Mouse (Mus musculus) WW6 (cell line): Measurements from ENCODE around the gene Itpr3.

ENCODE experiments used
- DNase-seq: peaks from one replicate; pipeline ENCODE4 v3.0.0-alpha.2; 2013; ENCODE audit warnings: low read depth, low spot score

Gene Itpr3

GRCm38 (mm10) chr17:27071630-27072029 lies 14.5 kb downstream of the Itpr3 start:
- DNase-seq: no peak

- no peak for DNase-seq
These were observed 15.3 kb downstream of the Itpr3 start for GRCm38 (mm10) chr17:27072363-27072762.

- DNase-seq: no peak
These were observed 16.0 kb downstream of the Itpr3 start for GRCm38 (mm10) chr17:27073126-27073525.

GRCm38 (mm10) chr17:27073778-27074177 lies 16.7 kb downstream of the Itpr3 start:
- DNase-seq: no peak

GRCm38 (mm10) chr17:27074236-27074635 lies 17.1 kb downstream of the Itpr3 start:
- no peak for DNase-seq

- no peak for DNase-seq
These were observed 18.0 kb downstream of the Itpr3 start for GRCm38 (mm10) chr17:27074849-27075745.

GRCm38 (mm10) chr17:27077133-27077532 lies 20.0 kb downstream of the Itpr3 start:
- DNase-seq: no peak

GRCm38 (mm10) chr17:27077920-27078319 lies 20.8 kb downstream of the Itpr3 start:
- DNase-seq: no peak

GRCm38 (mm10) chr17:27078499-27078898 lies 21.4 kb downstream of the Itpr3 start:
- DNase-seq: no peak

GRCm38 (mm10) chr17:27081868-27082267 lies 24.8 kb downstream of the Itpr3 start:
- DNase-seq: no peak

- no peak for DNase-seq
These were observed 25.7 kb downstream of the Itpr3 start for GRCm38 (mm10) chr17:27082796-27083195.

GRCm38 (mm10) chr17:27083601-27084000 lies 26.5 kb downstream of the Itpr3 start:
- DNase-seq: no peak

- no peak for DNase-seq
These were observed 28.6 kb downstream of the Itpr3 start for GRCm38 (mm10) chr17:27085676-27086075.

GRCm38 (mm10) chr17:27087426-27087825 lies 30.3 kb downstream of the Itpr3 start:
- DNase-seq: peak; percentile 55

GRCm38 (mm10) chr17:27090068-27090467 lies 33.0 kb downstream of the Itpr3 start:
- DNase-seq: no peak

GRCm38 (mm10) chr17:27095690-27096089 lies 38.6 kb downstream of the Itpr3 start:
- DNase-seq: no peak

- DNase-seq: no peak
These were observed 44.6 kb downstream of the Itpr3 start for GRCm38 (mm10) chr17:27101675-27102074.

- peak; percentile 71 for DNase-seq
These were observed 48.8 kb downstream of the Itpr3 start for GRCm38 (mm10) chr17:27105698-27106470.

- no peak for DNase-seq
These were observed 49.6 kb downstream of the Itpr3 start for GRCm38 (mm10) chr17:27106745-27107144.

GRCm38 (mm10) chr17:27107936-27108335 lies 50.8 kb downstream of the Itpr3 start:
- DNase-seq: no peak

- no peak for DNase-seq
These were observed 53.0 kb downstream of the Itpr3 start for GRCm38 (mm10) chr17:27110072-27110471.

GRCm38 (mm10) chr17:27118676-27119539 lies 61.8 kb downstream of the Itpr3 start:
- DNase-seq: no peak
